Mouse (Mus musculus) hindbrain, embryonic 14.5 days (tissue): ENCODE measurements around the gene Cdkal1. TPM values are rescaled to one million over a fixed set of nuclear protein-coding genes. Genes with fewer than 3 reads are reported as not detected.

Source experiments
- ATAC-seq: fragments of 200-750 bp; cut with Nextera tagmentation; 2 replicates; pipeline ENCODE4 v1.8.0; 2017; ENCODE audit warnings: moderate number of reproducible peaks, mild to moderate bottlenecking, moderate TSS enrichment, moderate library complexity; ENCODE audit not compliant: low FRiP score
- DNase-seq: peaks from one replicate; pipeline ENCODE4 v3.0.0-alpha.2; 2015; ENCODE audit warnings: low spot score
- H3K27ac ChIP-seq: fragments of 300-500 bp; sonication (generic); 2 replicates; pipeline ENCODE4 v1.5.1; 2014; ENCODE audit warnings: mild to moderate bottlenecking, moderate library complexity
- H3K27me3 ChIP-seq: fragments of 300-500 bp; sonication (generic); 2 replicates; pipeline ENCODE4 v1.6.1; 2014; ENCODE audit warnings: mild to moderate bottlenecking, low read length, mixed read lengths; ENCODE audit not compliant: control insufficient read depth, insufficient read depth
- H3K36me3 ChIP-seq: fragments of 300-500 bp; sonication (generic); replicated peaks from 2 replicates; pipeline ENCODE4 v1.6.1; 2014; ENCODE audit not compliant: control insufficient read depth, insufficient read depth
- H3K4me1 ChIP-seq: fragments of 300-500 bp; sonication (generic); replicated peaks from 2 replicates; pipeline ENCODE4 v1.6.1; 2014; ENCODE audit warnings: antibody characterized with exemption, low read length, mixed read lengths; ENCODE audit not compliant: control insufficient read depth, insufficient read depth
- H3K4me2 ChIP-seq: fragments of 300-500 bp; sonication (generic); replicated peaks from 2 replicates; pipeline ENCODE4 v1.6.1; 2014; ENCODE audit warnings: mild to moderate bottlenecking, moderate library complexity
- H3K4me3 ChIP-seq: fragments of 300-500 bp; sonication (generic); replicated peaks from 2 replicates; pipeline ENCODE4 v1.5.1; 2014; ENCODE audit warnings: mild to moderate bottlenecking, low read length
- H3K9ac ChIP-seq: fragments of 300-500 bp; sonication (generic); 2 replicates; pipeline ENCODE4 v1.6.1; 2014
- H3K9me3 ChIP-seq: fragments of 300-500 bp; sonication (generic); 2 replicates; pipeline ENCODE4 v1.6.1; 2016; ENCODE audit warnings: low read length; ENCODE audit not compliant: control insufficient read depth
- WGBS: fragments of 180-500 bp; shearing (Covaris S2); extraction: QIAGEN DNeasy Blood & Tissue Kit; methylation state at CpG from one replicate; pipeline ENCODE4 v1.1.7; 2014; 5-methylcytosine and 5-hydroxymethylcytosine counted together
- polyA plus RNA-seq: library from polyadenylated mRNA; unstranded; fragments of >200 nt; fragmentation: Nextera tagmentation; extraction: Ambion mirVana; gene quantifications from 2 replicates; pipeline ENCODE4 v1.2.1, GENCODE M21; 2014

Cdkal1 gene
- polyA plus RNA-seq, 1 experiment from 2014 or later = 19.4 TPM

DNA sequence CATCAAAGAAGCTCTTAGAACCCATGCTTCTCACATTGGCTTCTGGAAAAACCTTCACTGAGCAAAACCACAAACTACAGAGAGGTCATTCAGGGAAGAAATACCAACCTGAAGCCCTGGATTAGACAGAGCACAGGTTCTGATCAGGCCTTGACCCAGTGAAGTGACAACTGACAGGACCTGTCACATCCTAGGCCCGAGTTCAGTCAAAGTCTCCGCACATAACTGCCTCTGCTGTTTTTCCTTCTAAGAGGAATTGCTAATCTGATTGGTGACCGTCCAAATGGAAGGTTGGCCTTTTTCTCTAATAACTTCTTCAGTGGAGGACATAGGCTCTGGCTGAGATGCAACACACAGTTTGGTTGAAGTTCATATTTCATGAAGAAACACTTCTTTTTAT is 662.8 kb downstream of the Cdkal1 start:
- peaks cover 26% of the 10 kb centered on the region for H3K4me1 ChIP-seq
- H3K36me3 ChIP-seq = no peaks in the 10 kb centered on the region
- WGBS = 94% methylated on average over 3 of the region's 3 CpGs
- DNase-seq = no peak
- H3K4me3 ChIP-seq = no peak overlapping the region
- H3K27ac ChIP-seq = no peak overlapping the region
- ATAC-seq = no peak
- no peaks in the 10 kb centered on the region for H3K9me3 ChIP-seq
- no peak overlapping the region for H3K9ac ChIP-seq
- no peaks in the 10 kb centered on the region for H3K27me3 ChIP-seq
- no peak overlapping the region for H3K4me2 ChIP-seq

GRCm38 (mm10) chr13:29190548-29190947 is 664.9 kb downstream of the Cdkal1 start:
- Histone ChIP-seq H3K27ac (no peak overlapping the region), H3K4me1 (peaks cover 12% of the 10 kb centered on the region), H3K9me3 (no peaks in the 10 kb centered on the region), H3K27me3 (no peaks in the 10 kb centered on the region), H3K4me3 (no peak overlapping the region), H3K36me3 (no peaks in the 10 kb centered on the region), H3K4me2 (no peak overlapping the region), H3K9ac (no peak overlapping the region)
- 81% methylated on average over 7 of the region's 7 CpGs for WGBS
- DNase-seq (no peak), ATAC-seq (no peak)

GRCm38 (mm10) chr13:29186748-29187147 is 668.7 kb downstream of the Cdkal1 start:
- Histone ChIP-seq H3K4me2 (no peak overlapping the region), H3K27ac (no peak overlapping the region), H3K36me3 (no peaks in the 10 kb centered on the region), H3K4me1 (no peaks in the 10 kb centered on the region), H3K9ac (no peak overlapping the region), H3K27me3 (no peaks in the 10 kb centered on the region), H3K4me3 (no peak overlapping the region), H3K9me3 (no peaks in the 10 kb centered on the region)
- 91% methylated on average over 5 of the region's 5 CpGs for WGBS
- ATAC-seq (no peak), DNase-seq (no peak)

DNA sequence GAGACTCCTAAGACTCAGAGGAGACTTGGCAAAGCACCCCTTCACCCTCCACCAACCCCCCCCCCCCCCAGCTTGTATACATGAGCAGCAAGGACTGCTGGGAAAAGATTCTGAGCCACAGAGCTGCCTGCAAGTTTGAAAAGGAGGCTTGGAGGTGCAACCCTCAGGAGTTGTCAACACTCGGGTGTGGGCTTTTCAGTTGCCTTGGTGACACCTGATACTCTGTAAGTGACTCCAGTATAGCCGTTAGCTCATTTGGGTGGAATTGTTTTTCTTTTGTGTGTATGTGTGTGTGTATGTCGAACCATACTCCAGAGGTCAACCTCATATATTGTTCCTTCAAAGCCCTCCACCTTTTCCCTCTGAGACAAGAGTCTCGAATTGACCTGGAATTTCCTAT is 669.9 kb downstream of the Cdkal1 start:
- Histone ChIP-seq H3K27me3 (no peaks in the 10 kb centered on the region), H3K9ac (no peak overlapping the region), H3K4me2 (no peak overlapping the region), H3K36me3 (no peaks in the 10 kb centered on the region), H3K4me3 (no peak overlapping the region), H3K9me3 (no peaks in the 10 kb centered on the region), H3K27ac (no peak overlapping the region), H3K4me1 (no peaks in the 10 kb centered on the region)
- ATAC-seq (no peak), DNase-seq (no peak)
- 65% methylated on average over 4 of the region's 4 CpGs for WGBS

DNA sequence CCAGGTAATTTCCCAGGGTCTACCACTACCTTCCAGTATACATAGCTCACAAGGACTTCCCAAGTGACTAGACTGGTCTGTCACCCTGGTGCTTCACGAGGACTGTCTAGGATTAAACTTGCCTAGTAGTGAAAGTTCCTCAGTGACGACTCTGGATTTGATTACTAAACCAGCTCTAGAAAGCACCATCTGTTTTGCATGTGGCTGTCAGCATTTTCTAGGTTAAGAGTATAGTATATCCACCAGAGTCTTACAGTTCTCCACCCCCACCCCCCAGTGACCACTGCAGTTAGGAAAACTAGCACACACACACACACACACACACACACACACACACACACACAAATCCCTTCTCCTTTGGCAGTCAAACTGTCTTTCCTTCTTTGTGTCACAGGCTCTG is 670.9 kb downstream of the Cdkal1 start:
- H3K27ac ChIP-seq = no peak overlapping the region
- H3K36me3 ChIP-seq = no peaks in the 10 kb centered on the region
- no peaks in the 10 kb centered on the region for H3K4me1 ChIP-seq
- H3K27me3 ChIP-seq = no peaks in the 10 kb centered on the region
- no peak overlapping the region for H3K9ac ChIP-seq
- H3K9me3 ChIP-seq = no peaks in the 10 kb centered on the region
- no peak overlapping the region for H3K4me3 ChIP-seq
- WGBS = 92% methylated on average over 2 of the region's 2 CpGs
- DNase-seq (no peak), ATAC-seq (no peak)
- H3K4me2 ChIP-seq = no peak overlapping the region

GRCm38 (mm10) chr13:29179861-29180260 is 675.6 kb downstream of the Cdkal1 start:
- H3K27me3 ChIP-seq = no peaks in the 10 kb centered on the region
- no peaks in the 10 kb centered on the region for H3K36me3 ChIP-seq
- no peak overlapping the region for H3K9ac ChIP-seq
- no peak for ATAC-seq
- no peak overlapping the region for H3K27ac ChIP-seq
- WGBS = 94% methylated on average over 4 of the region's 4 CpGs
- no peaks in the 10 kb centered on the region for H3K9me3 ChIP-seq
- no peak overlapping the region for H3K4me3 ChIP-seq
- no peak for DNase-seq
- H3K4me2 ChIP-seq = no peak overlapping the region
- no peaks in the 10 kb centered on the region for H3K4me1 ChIP-seq

DNA sequence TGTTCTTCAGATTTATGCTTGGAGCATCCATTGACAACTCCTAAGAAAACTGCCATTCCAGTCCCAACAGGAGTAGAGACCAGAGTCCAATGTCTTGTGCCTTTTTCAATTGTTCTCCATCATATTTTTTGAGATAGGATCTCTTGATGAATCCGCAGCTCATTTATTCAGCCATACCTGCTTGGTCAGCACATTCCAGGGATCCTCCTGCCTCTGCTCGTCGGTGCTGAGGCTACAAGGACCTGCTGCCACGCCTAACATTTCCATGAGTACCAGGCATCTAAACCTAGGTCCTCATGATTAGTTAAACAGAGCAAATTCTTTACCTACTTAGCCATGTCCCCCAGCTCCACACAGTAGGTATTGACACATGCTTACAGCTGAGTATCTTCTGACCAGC is 676.2 kb downstream of the Cdkal1 start:
- Histone ChIP-seq H3K9ac (no peak overlapping the region), H3K9me3 (no peaks in the 10 kb centered on the region), H3K4me1 (no peaks in the 10 kb centered on the region), H3K4me3 (no peak overlapping the region), H3K27me3 (no peaks in the 10 kb centered on the region), H3K4me2 (no peak overlapping the region), H3K27ac (no peak overlapping the region), H3K36me3 (no peaks in the 10 kb centered on the region)
- WGBS = 92% methylated on average over 4 of the region's 4 CpGs
- DNase-seq (no peak), ATAC-seq (no peak)

DNA sequence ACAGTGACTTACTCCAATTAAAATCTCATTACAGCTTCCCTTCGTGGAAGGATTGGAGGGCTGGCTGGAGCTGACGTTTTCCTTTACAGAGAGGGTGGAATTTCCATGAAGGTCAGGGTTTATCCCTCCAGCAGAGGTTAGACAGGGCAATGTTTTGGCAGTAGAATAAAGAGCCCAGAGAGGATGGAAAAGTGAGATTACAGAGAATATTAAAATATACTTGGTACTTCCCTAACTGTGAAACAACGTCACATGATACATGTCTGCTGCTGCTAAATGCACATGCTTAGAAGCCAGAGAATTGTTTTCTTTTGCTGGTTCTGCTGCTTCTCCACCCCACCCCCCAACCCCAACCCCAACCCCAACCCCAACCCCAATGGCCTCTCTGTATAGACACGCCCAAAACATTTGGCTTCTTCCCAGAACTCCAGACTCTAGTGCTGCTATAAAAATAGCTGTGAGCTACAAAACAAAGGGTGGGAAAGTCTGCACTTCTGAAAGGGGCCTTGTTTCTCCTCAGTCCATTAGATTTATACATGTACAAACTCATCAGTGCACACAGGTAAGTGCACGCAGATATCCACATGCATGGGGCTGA is 677.5 kb downstream of the Cdkal1 start:
- Histone ChIP-seq H3K4me2 (no peak overlapping the region), H3K4me3 (no peak overlapping the region), H3K9me3 (no peaks in the 10 kb centered on the region), H3K9ac (no peak overlapping the region), H3K27ac (no peak overlapping the region), H3K36me3 (no peaks in the 10 kb centered on the region), H3K4me1 (no peaks in the 10 kb centered on the region), H3K27me3 (no peaks in the 10 kb centered on the region)
- DNase-seq = no peak
- WGBS = 52% methylated on average over 5 of the region's 5 CpGs
- no peak for ATAC-seq

DNA sequence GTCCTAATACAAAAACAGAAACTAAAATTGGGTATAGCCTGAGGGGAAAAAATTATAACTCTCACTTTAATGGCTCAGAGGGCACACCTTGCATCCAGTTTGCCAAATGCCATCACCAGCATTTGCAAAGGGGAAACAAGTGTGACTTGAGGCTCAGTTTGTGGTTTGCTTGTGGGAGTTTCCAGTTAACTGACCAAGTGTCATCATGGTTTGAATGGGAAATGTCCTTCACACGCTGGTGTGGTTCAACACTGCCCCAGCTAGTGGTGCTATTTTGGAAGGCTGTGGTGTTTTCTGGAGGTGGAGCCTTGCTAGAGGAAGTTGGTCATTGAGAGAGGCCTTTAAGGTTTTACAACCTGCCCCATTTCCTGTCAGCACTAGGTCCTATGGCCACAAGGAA is 686.1 kb downstream of the Cdkal1 start:
- no peaks in the 10 kb centered on the region for H3K4me1 ChIP-seq
- no peak overlapping the region for H3K27ac ChIP-seq
- H3K9ac ChIP-seq = no peak overlapping the region
- no peak overlapping the region for H3K4me3 ChIP-seq
- no peak for ATAC-seq
- H3K4me2 ChIP-seq = no peak overlapping the region
- no peaks in the 10 kb centered on the region for H3K9me3 ChIP-seq
- no peak for DNase-seq
- no peaks in the 10 kb centered on the region for H3K36me3 ChIP-seq
- H3K27me3 ChIP-seq = no peaks in the 10 kb centered on the region
- 48% methylated on average over 1 of the region's 1 CpGs for WGBS

DNA sequence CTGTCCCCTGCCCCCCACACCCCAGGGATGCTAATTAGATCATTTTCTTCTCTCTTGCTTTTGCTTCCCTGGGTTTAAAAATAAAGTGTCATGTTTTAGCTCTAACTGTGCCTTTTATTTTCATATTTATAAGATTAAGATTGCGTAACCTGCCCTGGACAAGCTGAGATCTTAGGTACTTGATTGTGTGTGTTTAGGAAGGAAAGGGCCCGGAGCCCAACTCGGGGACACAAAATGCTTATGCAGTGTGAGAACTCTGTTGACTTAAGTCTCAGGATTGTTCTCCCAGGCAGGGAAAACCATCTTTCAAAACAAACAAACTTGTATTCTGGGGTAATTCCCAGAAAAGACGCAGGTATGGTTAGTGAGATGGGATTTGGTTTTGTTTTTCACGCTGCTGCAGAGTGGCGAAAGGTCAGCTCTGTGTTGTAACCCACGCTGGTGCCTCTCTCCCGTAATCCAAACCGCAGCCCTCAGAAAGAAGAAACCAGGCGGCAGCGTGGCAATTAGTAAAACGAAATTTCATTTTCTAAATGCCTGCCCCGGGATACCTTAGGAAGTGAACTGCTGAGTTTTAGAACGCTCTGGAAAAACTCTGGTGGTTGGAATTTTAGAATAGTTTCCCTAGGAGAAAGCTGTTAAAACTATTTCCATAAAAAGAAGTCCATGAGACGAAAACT is 690.5 kb downstream of the Cdkal1 start:
- no peaks in the 10 kb centered on the region for H3K36me3 ChIP-seq
- no peaks in the 10 kb centered on the region for H3K27me3 ChIP-seq
- H3K4me2 ChIP-seq = no peak overlapping the region
- ATAC-seq (no peak), DNase-seq (no peak)
- WGBS = 69% methylated on average over 15 of the region's 15 CpGs
- H3K27ac ChIP-seq = no peak overlapping the region
- no peaks in the 10 kb centered on the region for H3K9me3 ChIP-seq
- H3K4me3 ChIP-seq = no peak overlapping the region
- H3K9ac ChIP-seq = no peak overlapping the region
- H3K4me1 ChIP-seq = no peaks in the 10 kb centered on the region
